Mouse (Mus musculus) E14TG2a.4 (cell line): ENCODE measurements around the gene Pdk2.
A peak's percentile ranks its signal among the peaks of the same experiment; 100 is the strongest.

Source experiments
- H3K27me3 ChIP-seq: 2 replicates; pipeline ENCODE4 v1.6.1; 2014; ENCODE audit warnings: low read length, control low read depth; ENCODE audit not compliant: insufficient read depth
- H3K36me3 ChIP-seq: 2 replicates; pipeline ENCODE4 v1.6.1; 2014; ENCODE audit warnings: low read length, control low read depth; ENCODE audit not compliant: insufficient read depth
- H3K4me1 ChIP-seq: replicated peaks from 2 replicates; pipeline ENCODE4 v1.6.1; 2014; ENCODE audit warnings: low read depth, low read length, control low read depth
- H3K4me3 ChIP-seq: replicated peaks from 2 replicates; pipeline ENCODE4 v1.5.1; 2014; ENCODE audit warnings: mild to moderate bottlenecking, low read length
- H3K9me3 ChIP-seq: 2 replicates; pipeline ENCODE4 v1.6.1; 2014; ENCODE audit warnings: low read length, control low read depth
- CTCF ChIP-seq: conservative IDR thresholded peaks from 2 replicates; pipeline ENCODE4 v1.5.1; 2014; ENCODE audit warnings: low read length
- NANOG ChIP-seq: IDR thresholded peaks from 2 replicates; pipeline ENCODE4 v1.6.1; 2014; ENCODE audit warnings: borderline replicate concordance, low read length, mixed read lengths
- POU5F1 ChIP-seq: IDR thresholded peaks from 2 replicates; pipeline ENCODE4 v1.6.1; 2014; ENCODE audit warnings: low read length, borderline replicate concordance

Gene Pdk2

GRCm38 (mm10) chr11:95082896-95083295 lies 41.7 kb upstream of the Pdk2 start:
- Histone ChIP-seq H3K4me3 (no peak overlapping the region), H3K9me3 (no peaks in the 10 kb centered on the region), H3K36me3 (no peaks in the 10 kb centered on the region), H3K4me1 (peaks cover 82% of the 10 kb centered on the region), H3K27me3 (peaks cover 69% of the 10 kb centered on the region)
- TF ChIP-seq NANOG (no peak), POU5F1 (no peak), CTCF (no peak)

GRCm38 (mm10) chr11:95080783-95081182 lies 39.6 kb upstream of the Pdk2 start:
- no peaks in the 10 kb centered on the region for H3K36me3 ChIP-seq
- peaks cover 76% of the 10 kb centered on the region for H3K4me1 ChIP-seq
- H3K9me3 ChIP-seq, result no peaks in the 10 kb centered on the region
- H3K4me3 ChIP-seq, result no peak overlapping the region
- H3K27me3 ChIP-seq, result peaks cover 76% of the 10 kb centered on the region
- TF ChIP-seq NANOG (no peak), POU5F1 (no peak), CTCF (no peak)

GRCm38 (mm10) chr11:95079256-95079875 lies 38.2 kb upstream of the Pdk2 start:
- Histone ChIP-seq H3K4me3 (no peak overlapping the region), H3K9me3 (no peaks in the 10 kb centered on the region)
- TF ChIP-seq NANOG (no peak), POU5F1 (no peak), CTCF (no peak)

GRCm38 (mm10) chr11:95077956-95078355 lies 36.8 kb upstream of the Pdk2 start:
- H3K4me1 ChIP-seq, result peaks cover 70% of the 10 kb centered on the region
- no peaks in the 10 kb centered on the region for H3K9me3 ChIP-seq
- H3K4me3 ChIP-seq, result no peak overlapping the region
- TF ChIP-seq NANOG (no peak), POU5F1 (no peak), CTCF (no peak)
- no peaks in the 10 kb centered on the region for H3K36me3 ChIP-seq
- H3K27me3 ChIP-seq, result peaks cover 95% of the 10 kb centered on the region

More at GRCm38 (mm10) chr11:95079256-95079875, 38.2 kb upstream of the Pdk2 start:
- peaks cover 90% of the 10 kb centered on the region for H3K27me3 ChIP-seq
- peaks cover 77% of the 10 kb centered on the region for H3K4me1 ChIP-seq
- no peaks in the 10 kb centered on the region for H3K36me3 ChIP-seq

- no peak for TF ChIP-seq POU5F1
- no peak for TF ChIP-seq CTCF
- no peaks in the 10 kb centered on the region for H3K9me3 ChIP-seq
- peaks cover 78% of the 10 kb centered on the region for H3K4me1 ChIP-seq
- peak within 1 kb of the TSS; percentile 82 for H3K4me3 ChIP-seq
- no peaks in the 10 kb centered on the region for H3K36me3 ChIP-seq
- peaks cover 93% of the 10 kb centered on the region for H3K27me3 ChIP-seq
These were observed 35.5 kb upstream of the Pdk2 start, which contains the start of gene Itga3 for GRCm38 (mm10) chr11:95076536-95077111. TSS of gene Itga3 (minus strand) at chr11:95076801.

GRCm38 (mm10) chr11:95076041-95076535 lies 34.9 kb upstream of the Pdk2 start:
- peak overlapping the region; percentile 82 for H3K4me3 ChIP-seq
- H3K36me3 ChIP-seq, result no peaks in the 10 kb centered on the region
- TF ChIP-seq POU5F1, result no peak
- no peak for TF ChIP-seq NANOG
- no peak for TF ChIP-seq CTCF
- peaks cover 83% of the 10 kb centered on the region for H3K4me1 ChIP-seq
- H3K9me3 ChIP-seq, result no peaks in the 10 kb centered on the region
- peaks cover 94% of the 10 kb centered on the region for H3K27me3 ChIP-seq

GRCm38 (mm10) chr11:95075197-95076040 lies 34.3 kb upstream of the Pdk2 start:
- Histone ChIP-seq H3K4me3 (peak overlapping the region; percentile 82), H3K4me1 (peaks cover 85% of the 10 kb centered on the region), H3K27me3 (peaks cover 87% of the 10 kb centered on the region), H3K36me3 (no peaks in the 10 kb centered on the region), H3K9me3 (no peaks in the 10 kb centered on the region)
- TF ChIP-seq CTCF, result no peak
- TF ChIP-seq POU5F1, result no peak
- TF ChIP-seq NANOG, result no peak

GRCm38 (mm10) chr11:95074694-95075093 lies 33.5 kb upstream of the Pdk2 start:
- H3K9me3 ChIP-seq, result no peaks in the 10 kb centered on the region
- peaks cover 85% of the 10 kb centered on the region for H3K4me1 ChIP-seq
- H3K4me3 ChIP-seq, result 0 out of 2 replicates have a peak overlapping the region, but pooled peaks have one; percentile 82
- no peaks in the 10 kb centered on the region for H3K36me3 ChIP-seq
- peaks cover 80% of the 10 kb centered on the region for H3K27me3 ChIP-seq
- TF ChIP-seq CTCF (no peak), POU5F1 (no peak), NANOG (no peak)
